Mouse (Mus musculus) lung, adult 2 months (tissue): ENCODE results near the gene Cmklr1. TPM values are rescaled to one million over a fixed set of nuclear protein-coding genes. Genes with fewer than 3 reads are reported as not detected.

Source experiments
- DNase-seq: peaks from one replicate; pipeline ENCODE4 v3.0.0; 2022
- H3K4me1 ChIP-seq: fragments of 200-500 bp; 2 replicates; pipeline ENCODE4 v1.6.1; 2011; ENCODE audit warnings: low read length; ENCODE audit not compliant: control insufficient read depth, insufficient read depth
- H3K4me3 ChIP-seq: fragments of 200-500 bp; replicated peaks from 2 replicates; pipeline ENCODE3; 2011; ENCODE audit warnings: low read depth, mild to moderate bottlenecking, control low read depth, low read length; ENCODE audit errors: extremely low read depth
- CTCF ChIP-seq: fragments of 200-500 bp; IDR thresholded peaks from 2 replicates; pipeline ENCODE4 v1.5.1; 2011; ENCODE audit warnings: mild to moderate bottlenecking, low read length, control low read depth; ENCODE audit not compliant: insufficient read depth
- POLR2A ChIP-seq: fragments of 200-500 bp; IDR thresholded peaks from 2 replicates; pipeline ENCODE4 v1.6.1; 2011; ENCODE audit warnings: low read depth, mild to moderate bottlenecking, control low read depth, low read length, borderline replicate concordance; ENCODE audit errors: extremely low read depth
- WGBS: fragments of 180-500 bp; shearing (Covaris S2); methylation state at CpG from one replicate; pipeline ENCODE4 v1.1.7; 2018; 5-methylcytosine and 5-hydroxymethylcytosine counted together
- polyA plus RNA-seq: library from polyadenylated mRNA; depleted of rRNA; stranded (reverse); fragments of >200 nt; gene quantifications from 2 replicates; pipeline ENCODE4 v1.2.3, GENCODE M21; 2012

Cmklr1 gene
- polyA plus RNA-seq, 1 experiment, result 271 TPM

GRCm38 (mm10) chr5:113638055-113638454 is 12.2 kb downstream of the Cmklr1 start:
- no peak for DNase-seq
- TF ChIP-seq CTCF (no peak), POLR2A (no peak)
- WGBS, result 65% methylated on average over 12 of the region's 12 CpGs
- Histone ChIP-seq H3K4me3 (no peak overlapping the region), H3K4me1 (peaks cover 13% of the 10 kb centered on the region)

DNA sequence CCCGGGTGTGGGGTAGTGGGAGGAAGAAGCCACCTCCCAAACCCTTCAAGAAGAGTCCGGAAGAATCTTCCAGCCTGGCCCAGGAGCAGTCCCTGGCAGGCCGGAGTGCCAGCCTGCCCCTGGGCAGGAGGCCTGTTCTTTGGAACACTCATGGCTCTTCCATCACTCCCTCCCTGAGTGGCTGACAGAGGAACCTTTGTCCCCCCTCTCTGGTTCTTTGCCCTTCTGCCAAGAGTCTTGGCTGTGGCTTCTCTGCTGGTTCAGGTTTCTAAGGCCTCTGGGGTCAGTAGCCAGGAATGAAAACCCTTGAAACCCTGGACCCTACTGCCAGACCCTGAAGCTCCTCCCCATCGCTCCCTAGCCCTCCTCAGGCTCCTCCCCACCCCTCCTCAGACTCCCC is 12.6 kb downstream of the Cmklr1 start:
- peaks cover 14% of the 10 kb centered on the region for H3K4me1 ChIP-seq
- no peak for DNase-seq
- WGBS, result 63% methylated on average over 4 of the region's 4 CpGs

GRCm38 (mm10) chr5:113635861-113636565 is 14.2 kb downstream of the Cmklr1 start:
- H3K4me3 ChIP-seq, result no peak overlapping the region
- peaks cover 12% of the 10 kb centered on the region for H3K4me1 ChIP-seq
- DNase-seq, result no peak
- WGBS, result 64% methylated on average over 15 of the region's 15 CpGs
- TF ChIP-seq CTCF, result no peak
- no peak for TF ChIP-seq POLR2A

More for the DNA sequence above, 12.6 kb downstream of the Cmklr1 start:
- TF ChIP-seq POLR2A, result no peak
- no peak for TF ChIP-seq CTCF
- no peak overlapping the region for H3K4me3 ChIP-seq

- 56% methylated on average over 7 of the region's 7 CpGs for WGBS
- H3K4me3 ChIP-seq, result no peak overlapping the region
- H3K4me1 ChIP-seq, result peaks cover 12% of the 10 kb centered on the region
- TF ChIP-seq POLR2A (no peak), CTCF (no peak)
- DNase-seq, result no peak
These were observed 15.2 kb downstream of the Cmklr1 start for GRCm38 (mm10) chr5:113634887-113635610.

DNA sequence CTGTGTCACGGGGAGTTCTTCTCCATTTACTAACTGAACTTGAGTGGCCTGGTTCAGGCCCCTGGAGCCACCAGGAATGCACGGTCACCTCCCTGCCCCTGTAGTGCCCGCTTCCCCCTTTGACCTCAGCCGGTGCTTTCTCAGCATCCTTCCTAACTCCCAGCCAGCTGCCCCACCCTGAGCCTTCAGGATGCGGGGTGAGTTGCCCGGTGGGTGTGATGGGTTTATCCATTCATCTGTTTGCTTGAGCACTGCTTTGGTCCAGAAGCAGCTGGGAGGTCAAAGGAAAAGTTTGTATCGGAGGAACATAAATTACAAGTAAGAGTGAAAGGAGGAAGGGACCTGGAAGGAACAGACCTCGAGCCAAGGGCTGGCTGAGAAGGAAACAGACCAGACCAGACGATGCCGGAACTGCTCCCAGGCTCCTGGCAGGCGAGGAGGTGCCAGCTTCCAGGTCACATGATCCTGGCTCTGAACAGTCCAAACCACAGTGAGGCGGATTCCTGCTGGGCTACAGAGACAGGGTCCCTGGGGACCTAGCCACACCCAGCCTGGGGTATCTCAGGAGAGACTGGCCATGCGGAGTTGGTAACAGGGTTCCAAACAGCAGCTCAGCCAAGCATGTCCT is 16.1 kb downstream of the Cmklr1 start:
- H3K4me1 ChIP-seq, result peaks cover 12% of the 10 kb centered on the region
- 12% methylated on average over 13 of the region's 13 CpGs for WGBS
- H3K4me3 ChIP-seq, result no peak overlapping the region
- peak; percentile 42 for DNase-seq
- TF ChIP-seq POLR2A (no peak), CTCF (no peak)

- H3K4me3 ChIP-seq, result no peak overlapping the region
- H3K4me1 ChIP-seq, result peaks cover 12% of the 10 kb centered on the region
- DNase-seq, result peak; percentile 42
- TF ChIP-seq POLR2A (no peak), CTCF (no peak)
- WGBS, result 36% methylated on average over 9 of the region's 9 CpGs
These were observed 17.1 kb downstream of the Cmklr1 start for GRCm38 (mm10) chr5:113633037-113633714.

- no peak for TF ChIP-seq POLR2A
- TF ChIP-seq CTCF, result no peak
- DNase-seq, result no peak
- Histone ChIP-seq H3K4me1 (peaks cover 11% of the 10 kb centered on the region), H3K4me3 (no peak overlapping the region)
- WGBS, result 58% methylated on average over 10 of the region's 10 CpGs
These were observed 20.1 kb downstream of the Cmklr1 start for GRCm38 (mm10) chr5:113630116-113630515.

GRCm38 (mm10) chr5:113629248-113629647 is 21.0 kb downstream of the Cmklr1 start:
- Histone ChIP-seq H3K4me3 (no peak overlapping the region), H3K4me1 (peaks cover 6% of the 10 kb centered on the region)
- no peak for DNase-seq
- WGBS, result 66% methylated on average over 3 of the region's 3 CpGs
- TF ChIP-seq POLR2A, result no peak
- no peak for TF ChIP-seq CTCF

GRCm38 (mm10) chr5:113627820-113628437 is 22.3 kb downstream of the Cmklr1 start:
- WGBS, result 25% methylated on average over 11 of the region's 11 CpGs
- Histone ChIP-seq H3K4me3 (no peak overlapping the region), H3K4me1 (peaks cover 4% of the 10 kb centered on the region; the same call in 1 of the 2 replicates)
- no peak for DNase-seq
- no peak for TF ChIP-seq CTCF
- no peak for TF ChIP-seq POLR2A
